Mouse (Mus musculus) kidney, adult 2 months (tissue): ENCODE measurements around the gene Mgat4b. TPM values are rescaled to one million over a fixed set of nuclear protein-coding genes. Genes with fewer than 3 reads are reported as not detected.

Source experiments
- DNase-seq: peaks from one replicate; pipeline ENCODE4 v3.0.0; 2021
- H3K27ac ChIP-seq: fragments of 200-500 bp; 2 replicates; pipeline ENCODE4 v1.5.1; 2012; ENCODE audit warnings: low read depth, low read length, control low read depth, inconsistent platforms; ENCODE audit not compliant: insufficient read depth
- H3K27me3 ChIP-seq: fragments of 200-500 bp; replicated peaks from 2 replicates; pipeline ENCODE4 v1.6.1; 2012; ENCODE audit warnings: mild to moderate bottlenecking, moderate library complexity, low read length, inconsistent platforms; ENCODE audit not compliant: control insufficient read depth, insufficient read depth
- H3K36me3 ChIP-seq: fragments of 200-500 bp; 2 replicates; pipeline ENCODE4 v1.6.1; 2012; ENCODE audit warnings: mild to moderate bottlenecking, moderate library complexity, low read length, inconsistent platforms; ENCODE audit not compliant: control insufficient read depth, insufficient read depth
- H3K4me1 ChIP-seq: fragments of 200-500 bp; 2 replicates; pipeline ENCODE4 v1.6.1; 2011; ENCODE audit warnings: low read length; ENCODE audit not compliant: control insufficient read depth, insufficient read depth
- H3K4me3 ChIP-seq: fragments of 200-500 bp; 2 replicates; pipeline ENCODE4 v1.5.1; 2011; ENCODE audit warnings: mild to moderate bottlenecking, low read depth, low read length, control low read depth; ENCODE audit not compliant: insufficient read depth
- CTCF ChIP-seq: fragments of 200-500 bp; conservative IDR thresholded peaks from 2 replicates; pipeline ENCODE4 v1.5.1; 2011; ENCODE audit warnings: low read depth, mild to moderate bottlenecking, control low read depth, low read length, moderate library complexity, mixed read lengths; ENCODE audit not compliant: insufficient read depth, insufficient read length
- POLR2A ChIP-seq: fragments of 200-500 bp; IDR thresholded peaks from one replicate; pipeline ENCODE4 v1.6.1; 2011; ENCODE audit warnings: low read depth, low read length, control low read depth
- WGBS: fragments of 180-500 bp; shearing (Covaris S2); methylation state at CpG from one replicate; pipeline ENCODE4 v1.1.7; 2018; 5-methylcytosine and 5-hydroxymethylcytosine counted together
- polyA plus RNA-seq: library from polyadenylated mRNA; depleted of rRNA; stranded (reverse); fragments of >200 nt; gene quantifications from 2 replicates; pipeline ENCODE4 v1.2.3, GENCODE M21; 2012

The Mgat4b gene
- polyA plus RNA-seq, 1 experiment: 85.4 TPM

DNA sequence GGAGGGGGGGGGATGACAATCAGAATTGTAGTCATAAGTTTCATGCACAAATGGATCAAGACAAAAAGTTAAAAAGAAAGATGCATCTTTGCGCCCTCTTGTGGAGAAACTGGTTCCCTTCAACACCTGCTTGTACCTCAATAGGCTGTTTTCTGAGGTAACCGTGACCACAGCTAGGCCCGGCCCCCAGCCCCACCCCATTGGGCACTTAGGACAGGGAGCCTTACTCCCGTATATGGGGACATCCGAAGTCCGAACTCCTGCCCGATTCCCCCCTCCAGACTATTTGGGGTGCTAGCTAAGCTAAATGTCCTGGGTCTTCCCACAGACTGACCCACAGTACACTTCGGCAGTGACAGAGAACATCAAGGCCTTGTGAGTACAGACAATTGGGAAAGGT, 20.7 kb downstream of the Mgat4b start:
- H3K4me3 ChIP-seq: no peak overlapping the region
- WGBS: 25% methylated on average over 8 of the region's 8 CpGs
- peak; percentile 79 for DNase-seq
- H3K27ac ChIP-seq: no peak overlapping the region
- TF ChIP-seq CTCF (peak; percentile 49), POLR2A (no peak)
- peaks cover 28% of the 10 kb centered on the region for H3K4me1 ChIP-seq
- peaks cover 3% of the 10 kb centered on the region; the same call in 1 of the 2 replicates for H3K36me3 ChIP-seq
- no peaks in the 10 kb centered on the region for H3K27me3 ChIP-seq

DNA sequence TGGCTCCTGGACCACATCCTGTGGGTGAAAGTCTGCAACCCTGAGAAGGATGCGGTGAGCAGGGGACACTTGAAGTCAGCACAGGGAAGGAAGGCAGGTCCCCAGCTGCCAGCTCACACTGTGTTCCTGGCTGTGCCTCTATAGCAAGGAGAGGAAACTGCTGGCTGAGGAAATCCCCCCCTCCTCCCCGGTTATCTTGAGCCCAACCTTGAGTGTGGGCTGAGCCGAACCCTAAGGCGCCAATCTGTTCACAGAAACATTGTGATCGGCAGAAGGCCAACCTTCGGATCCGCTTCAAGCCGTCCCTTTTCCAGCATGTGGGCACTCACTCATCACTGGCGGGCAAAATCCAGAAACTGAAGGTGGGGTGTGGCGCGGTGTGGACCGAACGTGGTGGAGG, 22.3 kb downstream of the Mgat4b start:
- H3K27ac ChIP-seq: no peak overlapping the region
- TF ChIP-seq CTCF: no peak
- no peak for TF ChIP-seq POLR2A
- peaks cover 13% of the 10 kb centered on the region for H3K4me1 ChIP-seq
- H3K36me3 ChIP-seq: peaks cover 3% of the 10 kb centered on the region; the same call in 1 of the 2 replicates
- H3K27me3 ChIP-seq: no peaks in the 10 kb centered on the region
- DNase-seq: no peak
- WGBS: 91% methylated on average over 13 of the region's 13 CpGs
- no peak overlapping the region for H3K4me3 ChIP-seq

DNA sequence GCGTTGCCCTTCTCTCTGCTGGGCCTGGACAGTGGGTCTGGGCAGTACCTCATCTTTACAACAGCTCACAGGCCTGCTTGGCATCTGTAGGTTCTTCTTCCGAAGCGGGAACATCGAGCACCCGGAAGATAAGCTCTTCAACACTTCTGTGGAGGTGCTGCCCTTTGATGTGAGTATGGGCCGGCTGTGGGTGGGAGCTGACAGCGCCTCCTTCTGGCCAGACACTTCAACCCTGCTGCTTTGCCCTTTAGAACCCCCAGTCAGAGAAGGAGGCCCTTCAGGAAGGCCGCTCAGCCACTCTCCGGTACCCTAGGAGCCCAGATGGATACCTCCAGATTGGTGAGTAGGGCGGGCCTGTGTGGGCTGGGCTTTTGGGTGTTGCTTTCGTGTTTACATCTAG, 23.3 kb downstream of the Mgat4b start:
- WGBS: 89% methylated on average over 11 of the region's 11 CpGs
- H3K4me1 ChIP-seq: peaks cover 4% of the 10 kb centered on the region
- no peaks in the 10 kb centered on the region for H3K27me3 ChIP-seq
- no peak for DNase-seq
- TF ChIP-seq CTCF (peak; percentile 31; the same call in 1 of the 2 replicates), POLR2A (no peak)
- no peak overlapping the region for H3K4me3 ChIP-seq
- H3K36me3 ChIP-seq: peaks cover 3% of the 10 kb centered on the region; the same call in 1 of the 2 replicates
- H3K27ac ChIP-seq: no peak overlapping the region

DNA sequence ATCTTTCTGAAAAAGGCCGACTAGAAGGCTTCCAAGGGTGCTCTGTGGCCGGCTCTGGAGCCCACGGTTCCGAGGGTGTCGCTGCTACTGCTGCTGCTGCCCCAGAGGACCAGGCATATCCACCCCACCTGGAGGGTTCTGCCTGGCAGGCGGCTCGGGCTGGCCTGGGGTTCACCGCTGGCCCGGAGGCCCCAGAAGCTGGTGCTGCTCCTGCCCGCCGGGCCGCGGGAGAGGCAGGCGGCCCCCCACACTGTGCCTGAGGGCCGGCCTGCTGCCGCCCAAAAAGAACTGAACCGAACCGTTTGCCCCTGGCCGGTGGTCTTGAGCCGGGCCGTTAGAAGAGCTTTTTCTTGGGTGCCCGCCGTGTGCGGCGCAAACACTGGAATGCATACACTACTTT, 23.9 kb downstream of the Mgat4b start:
- Histone ChIP-seq H3K36me3 (peaks cover 3% of the 10 kb centered on the region; the same call in 1 of the 2 replicates), H3K4me3 (no peak overlapping the region), H3K27me3 (no peaks in the 10 kb centered on the region), H3K4me1 (no peaks in the 10 kb centered on the region; the same call in 1 of the 2 replicates), H3K27ac (no peak overlapping the region)
- WGBS: 95% methylated on average over 25 of the region's 25 CpGs
- TF ChIP-seq CTCF: no peak
- TF ChIP-seq POLR2A: no peak
- DNase-seq: no peak

DNA sequence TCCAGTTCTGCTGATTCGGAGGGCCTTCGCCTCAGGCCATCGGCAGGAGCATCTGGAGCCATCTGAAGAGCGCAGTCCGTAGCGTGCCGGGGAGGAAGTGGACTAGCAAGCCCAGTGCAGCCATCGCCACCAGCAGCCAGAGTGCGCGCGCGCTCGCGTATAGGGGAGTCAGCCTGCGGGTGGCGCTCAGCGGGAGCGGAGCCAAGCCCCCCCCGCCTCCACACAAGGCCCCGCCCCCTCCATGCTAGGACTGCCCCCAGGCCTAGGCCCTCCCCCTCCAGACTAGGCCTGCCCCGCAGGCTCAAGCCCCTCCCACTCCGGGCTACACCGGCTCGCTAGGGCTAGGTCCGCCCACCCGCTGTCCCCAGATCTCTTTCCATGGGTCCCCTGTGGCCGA, 25.8 kb downstream of the Mgat4b start:
- H3K4me3 ChIP-seq: peak overlapping the region; percentile 77
- TF ChIP-seq CTCF (peak; percentile 49), POLR2A (no peak)
- DNase-seq: peak; percentile 95
- H3K27ac ChIP-seq: no peak overlapping the region
- peaks cover 3% of the 10 kb centered on the region; the same call in 1 of the 2 replicates for H3K36me3 ChIP-seq
- WGBS: 1% methylated on average over 25 of the region's 27 CpGs
- peaks cover 8% of the 10 kb centered on the region for H3K4me1 ChIP-seq
- no peaks in the 10 kb centered on the region for H3K27me3 ChIP-seq

DNA sequence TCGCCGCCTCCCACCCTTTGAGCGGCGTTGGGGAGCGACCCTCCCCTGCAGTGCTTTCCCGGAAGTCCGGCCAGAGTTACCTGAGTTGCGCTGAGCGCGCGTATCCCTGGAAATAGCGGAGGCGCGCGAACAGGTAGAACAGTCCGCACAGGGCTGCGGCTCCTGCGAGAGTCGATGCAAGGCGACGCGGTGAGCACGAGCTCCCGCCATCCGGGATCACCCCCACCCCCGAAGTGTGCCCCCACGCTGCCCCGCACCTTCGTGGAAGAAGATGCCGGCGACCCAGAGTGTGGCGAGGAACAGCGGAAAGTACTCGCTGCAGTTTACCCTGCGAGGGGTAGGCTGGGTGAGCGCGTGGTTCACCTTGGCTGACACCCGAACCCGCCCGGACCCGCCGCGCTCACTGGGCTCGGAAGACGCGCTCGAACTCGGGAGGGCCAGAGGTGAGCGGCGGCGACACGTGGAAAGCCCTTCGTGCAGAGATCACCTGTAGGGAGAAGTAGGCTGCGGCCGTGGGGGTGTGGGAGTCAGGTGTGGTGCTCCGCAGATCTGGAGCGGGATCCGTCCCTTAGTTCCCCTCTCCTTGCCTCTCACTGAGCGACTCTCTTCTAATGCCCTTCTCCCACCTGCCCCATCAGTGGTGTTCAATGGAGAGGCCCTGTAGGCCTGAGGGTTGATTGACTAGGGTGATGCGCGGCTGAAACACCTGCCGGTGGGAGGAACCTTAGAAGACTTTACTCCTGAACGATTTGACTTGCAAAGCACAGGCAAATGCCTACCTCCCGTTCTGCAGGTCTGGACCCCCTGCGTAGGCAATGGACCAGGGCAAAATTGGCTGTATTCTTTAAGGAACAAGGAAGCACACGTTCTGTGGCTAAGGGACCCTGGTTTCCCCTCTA, 26.5 kb downstream of the Mgat4b start:
- no peak overlapping the region for H3K27ac ChIP-seq

DNA sequence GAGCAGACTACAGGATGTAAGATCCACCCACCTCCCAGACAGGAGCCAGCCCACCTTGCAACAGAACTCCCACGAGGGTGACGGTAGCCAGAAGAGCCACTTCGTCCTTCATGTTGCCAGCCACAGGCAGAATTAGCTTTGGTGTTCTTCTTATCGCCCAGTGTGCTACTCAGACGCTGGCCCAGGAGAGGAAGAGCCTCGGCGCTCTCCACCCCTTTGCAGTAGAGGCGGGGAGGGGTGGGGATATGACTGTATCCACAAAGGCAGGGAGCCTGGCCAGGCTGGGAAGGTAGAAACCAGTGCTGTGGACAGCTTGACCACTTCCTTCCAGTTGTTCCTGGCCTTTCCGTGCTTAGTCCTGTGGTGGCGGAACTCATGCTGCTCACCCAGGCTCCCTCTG, 27.6 kb downstream of the Mgat4b start, which contains the start of gene Ltc4s:
Gene Ltc4s (minus strand): TSS at position 293 of the 400 bp plus-strand sequence.
- 73% methylated on average over 10 of the region's 10 CpGs for WGBS
- H3K27ac ChIP-seq: no peak within 1 kb of the TSS
- peak; percentile 55 for DNase-seq
- peak within 1 kb of the TSS; percentile 77 for H3K4me3 ChIP-seq
- H3K36me3 ChIP-seq: peaks cover 3% of the 10 kb centered on the region; the same call in 1 of the 2 replicates
- H3K27me3 ChIP-seq: no peaks in the 10 kb centered on the region
- H3K4me1 ChIP-seq: peaks cover 8% of the 10 kb centered on the region
- no peak for TF ChIP-seq CTCF
- no peak for TF ChIP-seq POLR2A

More for the DNA sequence above, 26.5 kb downstream of the Mgat4b start:
- Histone ChIP-seq H3K4me1 (peaks cover 8% of the 10 kb centered on the region), H3K36me3 (peaks cover 3% of the 10 kb centered on the region; the same call in 1 of the 2 replicates), H3K27me3 (no peaks in the 10 kb centered on the region), H3K4me3 (peak overlapping the region; percentile 77)
- peak; percentile 47 for DNase-seq
- WGBS: 6% methylated on average over 66 of the region's 66 CpGs
- TF ChIP-seq CTCF (no peak), POLR2A (no peak)
